Mouse (Mus musculus) layer of hippocampus, postnatal 25 days (tissue): Measurements from ENCODE around the gene Epha1. TPM values are rescaled to one million over a fixed set of nuclear protein-coding genes. Genes with fewer than 3 reads are reported as not detected.

Experiments used
- DNase-seq, 2 experiments: peaks; one replicate each; pipeline ENCODE4 v3.0.0; 2022; ENCODE audit warnings: mixed read lengths in 2 of 2, low spot score in 1 of 2; ENCODE audit errors: extremely low spot score in 1 of 2
- total RNA-seq, 2 experiments: library from RNA; stranded (reverse); gene quantifications; 2 replicates each; pipeline ENCODE4 v1.2.3; 2021

The Epha1 gene
- total RNA-seq, 2 experiments from 2014 or later = 0.22 to 0.47 TPM

GRCm38 (mm10) chr6:42355366-42355765, 17.7 kb downstream of the Epha1 start:
- DNase-seq = no peak

- no peak for DNase-seq
These were observed 18.7 kb downstream of the Epha1 start for GRCm38 (mm10) chr6:42354076-42355019.

GRCm38 (mm10) chr6:42353180-42353579, 19.9 kb downstream of the Epha1 start:
- DNase-seq = no peak

- DNase-seq = no peak
These were observed 20.6 kb downstream of the Epha1 start for GRCm38 (mm10) chr6:42352486-42352846.

- DNase-seq = no peak
These were observed 21.1 kb downstream of the Epha1 start for GRCm38 (mm10) chr6:42351776-42352485.

GRCm38 (mm10) chr6:42350968-42351775, 21.9 kb downstream of the Epha1 start:
- no peak for DNase-seq

- DNase-seq = peak; percentile 63
These were observed 22.8 kb downstream of the Epha1 start for GRCm38 (mm10) chr6:42350021-42350967.

GRCm38 (mm10) chr6:42349426-42350020, 23.5 kb downstream of the Epha1 start, which contains the start of gene Zyx:
Zyx (plus strand) TSS chr6:42349630.
- peak; percentile 62 to 76 for DNase-seq

- peak; percentile 56 to 67 for DNase-seq
These were observed 24.1 kb downstream of the Epha1 start for GRCm38 (mm10) chr6:42349006-42349425.

- no peak for DNase-seq
These were observed 24.6 kb downstream of the Epha1 start for GRCm38 (mm10) chr6:42348281-42349005.

GRCm38 (mm10) chr6:42344255-42344654, 28.8 kb downstream of the Epha1 start:
- no peak for DNase-seq

- DNase-seq = no peak
These were observed 29.5 kb downstream of the Epha1 start for GRCm38 (mm10) chr6:42343361-42344120.

- no peak for DNase-seq
These were observed 30.9 kb downstream of the Epha1 start for GRCm38 (mm10) chr6:42342171-42342570.

GRCm38 (mm10) chr6:42339981-42340380, 33.1 kb downstream of the Epha1 start:
- DNase-seq = no peak

GRCm38 (mm10) chr6:42339189-42339588, 33.9 kb downstream of the Epha1 start:
- no peak for DNase-seq

- no peak for DNase-seq
These were observed 42.1 kb downstream of the Epha1 start for GRCm38 (mm10) chr6:42330946-42331345.

- no peak for DNase-seq
These were observed 42.9 kb downstream of the Epha1 start for GRCm38 (mm10) chr6:42330216-42330615.

GRCm38 (mm10) chr6:42328757-42329156, 44.3 kb downstream of the Epha1 start:
- DNase-seq = no peak
